Mouse (Mus musculus): Measurements from ENCODE around the gene Cdk14.

GRCm38 (mm10) chr5:5115546-5115945 lies 304.6 kb downstream of the Cdk14 start:
- TF ChIP-seq POLR2A (IDR thresholded peaks at IDR 0.05; ENCODE audit: low read depth, low read length) (no peak), CTCF (IDR thresholded peaks at IDR 0.05; ENCODE audit: extremely low read depth, insufficient read depth, insufficient read length, insufficient replicate concordance) (no peak)

Measured in spleen, adult 2 months (tissue).